Comparison of ENCODE assay signal across 7 mouse cellular contexts in the genomic region with DNA sequence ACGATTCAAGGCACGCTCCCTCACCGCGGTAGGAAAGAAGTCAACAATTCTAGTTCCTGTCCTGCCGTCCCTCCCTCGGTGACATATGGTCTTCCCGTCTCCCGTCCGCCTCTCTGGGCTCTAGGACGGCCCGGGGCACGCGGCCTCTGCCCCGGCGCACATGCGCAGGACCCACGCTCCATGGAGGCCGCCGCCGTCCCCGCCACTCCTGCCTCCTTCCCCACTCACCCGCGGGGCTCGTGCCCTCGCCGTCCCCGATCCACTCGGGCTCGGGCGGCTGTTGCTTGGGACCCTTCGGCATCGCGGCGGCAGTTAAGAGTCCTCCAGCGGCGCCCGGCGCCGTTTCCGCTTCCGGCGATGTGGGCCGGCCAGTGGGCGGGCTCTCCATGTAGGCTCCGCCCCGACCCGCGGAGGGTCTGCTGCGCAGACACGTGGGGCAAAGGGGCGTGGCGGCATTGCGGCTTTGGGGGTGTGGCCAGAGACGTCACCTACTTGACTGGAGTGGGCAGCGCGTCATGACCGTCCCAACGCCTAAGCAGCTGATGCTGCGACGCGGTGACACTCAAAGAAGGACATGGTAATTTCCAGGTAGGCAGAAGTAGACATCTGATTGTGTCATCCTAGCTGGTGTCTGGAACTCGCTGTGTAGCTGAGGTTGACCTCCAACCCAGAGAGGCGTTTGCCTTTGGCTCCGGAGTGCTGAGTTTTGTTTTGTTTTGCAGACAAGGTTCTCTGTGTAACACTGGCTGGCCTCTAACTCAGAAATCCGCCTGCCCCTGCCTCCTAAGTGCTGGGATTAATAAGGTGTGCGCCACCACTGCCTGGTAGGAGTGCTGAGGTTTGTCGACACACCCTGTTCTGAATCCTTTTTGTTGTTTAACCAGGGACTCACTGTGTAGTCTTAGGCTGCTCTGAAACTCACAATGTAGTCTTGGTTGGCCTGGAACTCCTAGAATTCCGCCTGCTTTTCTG. TPM values are rescaled to one million over a fixed set of nuclear protein-coding genes. Genes with fewer than 3 reads are reported as not detected.
DNase-seq lines count a peak whose midpoint lies in the region; ATAC-seq lines count a peak whose summit lies in the region.

A gene (minus strand): TSS at position 344 of the 972 bp plus-strand sequence.

- ATAC-seq in embryonic facial prominence, embryonic 11.5 days (replicated peaks; ENCODE audit: insufficient number of reproducible peaks, low FRiP score, low TSS enrichment, low read depth) = peak; percentile 88
- peak; percentile 95 for ATAC-seq in granulocyte monocyte progenitor cell, adult 5-6 weeks (replicated peaks; ENCODE audit: poor library complexity, severe bottlenecking)
- peak; percentile 94 for ATAC-seq in midbrain, embryonic 13.5 days

- peak; percentile 100 for DNase-seq in adrenal gland, postnatal 14 days
- peak; percentile 99 for DNase-seq in embryonic facial prominence, embryonic 11.5 days (ENCODE audit: low spot score)
- peak; percentile 97 for DNase-seq in kidney, adult 11 months
- DNase-seq in limb, embryonic 10.5 days (ENCODE audit: low spot score) = peak; percentile 99
- DNase-seq in spleen, adult 12 weeks (ENCODE audit: low spot score) = peak; percentile 99

- peak within 1 kb of the TSS; percentile 80 for H3K9ac ChIP-seq in embryonic facial prominence, embryonic 11.5 days (replicated peaks; ENCODE audit: low read length)
- H3K9ac ChIP-seq in midbrain, embryonic 13.5 days (replicated peaks) = peak within 1 kb of the TSS; percentile 82

- H3K9me3 ChIP-seq in embryonic facial prominence, embryonic 11.5 days (replicated peaks; ENCODE audit: control insufficient read depth, low read length) = no peaks in the 10 kb centered on the region
- H3K9me3 ChIP-seq in limb, embryonic 10.5 days (replicated peaks) = no peaks in the 10 kb centered on the region
- H3K9me3 ChIP-seq in midbrain, embryonic 13.5 days = no peaks in the 10 kb centered on the region

- peaks cover 2% of the 10 kb centered on the region; the same call in 1 of the 2 replicates for H3K4me1 ChIP-seq in embryonic facial prominence, embryonic 11.5 days (ENCODE audit: control insufficient read depth, insufficient read depth, low read length)
- H3K4me1 ChIP-seq in limb, embryonic 10.5 days = peaks cover 14% of the 10 kb centered on the region
- H3K4me1 ChIP-seq in midbrain, embryonic 13.5 days (replicated peaks) = peaks cover 30% of the 10 kb centered on the region

- H3K27me3 ChIP-seq in embryonic facial prominence, embryonic 11.5 days (ENCODE audit: control insufficient read depth, insufficient read depth, low read length) = no peaks in the 10 kb centered on the region
- H3K27me3 ChIP-seq in limb, embryonic 10.5 days (ENCODE audit: low read depth, poor library complexity, severe bottlenecking) = no peaks in the 10 kb centered on the region
- no peaks in the 10 kb centered on the region for H3K27me3 ChIP-seq in midbrain, embryonic 13.5 days

- under 1% methylated on average over 68 of the region's 68 CpGs for WGBS in embryonic facial prominence, embryonic 11.5 days
- under 1% methylated on average over 68 of the region's 68 CpGs for WGBS in limb, embryonic 10.5 days
- under 1% methylated on average over 68 of the region's 68 CpGs for WGBS in midbrain, embryonic 13.5 days

- peak within 1 kb of the TSS; percentile 69 for H3K4me3 ChIP-seq in embryonic facial prominence, embryonic 11.5 days (ENCODE audit: low read depth, low read length)
- peak within 1 kb of the TSS; percentile 95 for H3K4me3 ChIP-seq in limb, embryonic 10.5 days
- peak within 1 kb of the TSS; percentile 90 for H3K4me3 ChIP-seq in midbrain, embryonic 13.5 days (replicated peaks)

- H3K27ac ChIP-seq in embryonic facial prominence, embryonic 11.5 days (replicated peaks; ENCODE audit: low read depth, low read length) = no peak within 1 kb of the TSS
- peak within 1 kb of the TSS; percentile 87 for H3K27ac ChIP-seq in limb, embryonic 10.5 days
- H3K27ac ChIP-seq in midbrain, embryonic 13.5 days = peak within 1 kb of the TSS; percentile 72

- peaks cover 11% of the 10 kb centered on the region for H3K36me3 ChIP-seq in embryonic facial prominence, embryonic 11.5 days (replicated peaks; ENCODE audit: control insufficient read depth, insufficient read depth, low read depth, low read length)
- peaks cover 55% of the 10 kb centered on the region for H3K36me3 ChIP-seq in limb, embryonic 10.5 days
- H3K36me3 ChIP-seq in midbrain, embryonic 13.5 days = peaks cover 44% of the 10 kb centered on the region

- peak within 1 kb of the TSS; percentile 70 for H3K4me2 ChIP-seq in embryonic facial prominence, embryonic 11.5 days (ENCODE audit: low read depth, low read length)
- H3K4me2 ChIP-seq in midbrain, embryonic 13.5 days (replicated peaks) = peak within 1 kb of the TSS; percentile 91

RNA-seq across cellular contexts. Expression of the gene that starts here (rescaled TPM):
- 92.5 and 100 TPM in 2 replicates for total RNA-seq in adrenal gland, postnatal 14 days (2021)
- polyA plus RNA-seq in embryonic facial prominence, embryonic 11.5 days (2014; fragmentation: Nextera tagmentation; extraction: Ambion mirVana) = 96.7 and 112 TPM in 2 replicates
- 74.4 and 92.3 TPM in 2 replicates for total RNA-seq in granulocyte monocyte progenitor cell, adult 5-6 weeks (2014; fragmentation: Nextera tagmentation)
- 165 and 231 TPM in 2 replicates for total RNA-seq in granulocyte monocyte progenitor cell, adult 5-6 weeks (2017)
- polyA plus RNA-seq in limb, embryonic 10.5 days (2016; fragmentation: Nextera tagmentation; extraction: Ambion mirVana) = 98.3 and 109 TPM in 2 replicates
- 107 and 112 TPM in 2 replicates for polyA plus RNA-seq in midbrain, embryonic 13.5 days (2015; fragmentation: Nextera tagmentation; extraction: Ambion mirVana)
